Mouse (Mus musculus) embryonic fibroblast, embryonic 13.5 days (primary cell): ENCODE measurements around the gene Gm6657. TPM values are rescaled to one million over a fixed set of nuclear protein-coding genes. Genes with fewer than 3 reads are reported as not detected.

ENCODE experiments used
- H3K27ac ChIP-seq: 2 replicates; pipeline ENCODE4 v1.5.1; 2012; ENCODE audit warnings: low read length, control low read depth, inconsistent platforms; ENCODE audit not compliant: insufficient read depth
- H3K4me1 ChIP-seq: 2 replicates; pipeline ENCODE4 v1.6.1; 2011; ENCODE audit warnings: low read length; ENCODE audit not compliant: control insufficient read depth, insufficient read depth
- H3K4me3 ChIP-seq: 2 replicates; pipeline ENCODE4 v1.5.1; 2011; ENCODE audit warnings: mild to moderate bottlenecking, control low read depth, low read length; ENCODE audit not compliant: insufficient read depth
- CTCF ChIP-seq: IDR thresholded peaks from 2 replicates; pipeline ENCODE4 v1.5.1; 2011; ENCODE audit warnings: mild to moderate bottlenecking, control low read depth, low read length, moderate library complexity, borderline replicate concordance; ENCODE audit not compliant: insufficient read depth
- POLR2A ChIP-seq: IDR thresholded peaks from 2 replicates; pipeline ENCODE4 v1.6.1; 2011; ENCODE audit warnings: low read depth, mild to moderate bottlenecking, control low read depth, low read length, moderate library complexity
- polyA plus RNA-seq: library from polyadenylated mRNA; stranded (reverse); fragments of >200 nt; gene quantifications from 2 replicates; pipeline ENCODE4 v1.2.4, GENCODE M21; 2011; ENCODE audit warnings: low read depth; ENCODE audit not compliant: missing spikeins, insufficient read length

Gene Gm6657
- polyA plus RNA-seq, 1 experiment, result not detected

DNA sequence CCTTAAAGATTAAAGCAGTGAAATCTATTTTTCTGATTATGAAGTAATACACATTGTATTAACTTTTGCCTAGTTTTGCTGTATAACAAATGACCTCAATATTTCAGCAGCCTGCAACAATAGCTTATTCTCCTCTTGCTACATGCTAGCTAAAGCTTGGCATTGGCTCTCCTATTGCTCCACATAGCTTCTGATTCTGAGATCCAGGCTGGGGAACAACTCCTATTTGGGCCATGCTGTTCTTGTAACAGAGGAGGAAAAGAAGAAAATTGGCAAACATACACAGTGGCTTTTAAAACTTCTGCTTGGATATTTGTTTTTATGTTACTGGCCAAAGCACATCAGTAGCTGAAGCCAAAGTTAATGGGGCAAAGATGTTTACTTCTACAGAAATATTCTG is 55.1 kb downstream of the Gm6657 start:
- no peak overlapping the region for H3K27ac ChIP-seq
- H3K4me3 ChIP-seq, result no peak overlapping the region
- TF ChIP-seq CTCF (no peak), POLR2A (no peak)
- no peaks in the 10 kb centered on the region for H3K4me1 ChIP-seq

Other genes starting within 250 kb of the Gm6657 start
- gene Gphn, start 32.1 kb downstream of the Gm6657 start, polyA plus RNA-seq, result 15.2 and 16.8 TPM in 2 replicates